Mouse (Mus musculus): ENCODE results near the gene Mink1. TPM values are rescaled to one million over a fixed set of nuclear protein-coding genes. Genes with fewer than 3 reads are reported as not detected.

The Mink1 gene
- polyA plus RNA-seq, 1 experiment from 2014 or later: 14.1 TPM

DNA sequence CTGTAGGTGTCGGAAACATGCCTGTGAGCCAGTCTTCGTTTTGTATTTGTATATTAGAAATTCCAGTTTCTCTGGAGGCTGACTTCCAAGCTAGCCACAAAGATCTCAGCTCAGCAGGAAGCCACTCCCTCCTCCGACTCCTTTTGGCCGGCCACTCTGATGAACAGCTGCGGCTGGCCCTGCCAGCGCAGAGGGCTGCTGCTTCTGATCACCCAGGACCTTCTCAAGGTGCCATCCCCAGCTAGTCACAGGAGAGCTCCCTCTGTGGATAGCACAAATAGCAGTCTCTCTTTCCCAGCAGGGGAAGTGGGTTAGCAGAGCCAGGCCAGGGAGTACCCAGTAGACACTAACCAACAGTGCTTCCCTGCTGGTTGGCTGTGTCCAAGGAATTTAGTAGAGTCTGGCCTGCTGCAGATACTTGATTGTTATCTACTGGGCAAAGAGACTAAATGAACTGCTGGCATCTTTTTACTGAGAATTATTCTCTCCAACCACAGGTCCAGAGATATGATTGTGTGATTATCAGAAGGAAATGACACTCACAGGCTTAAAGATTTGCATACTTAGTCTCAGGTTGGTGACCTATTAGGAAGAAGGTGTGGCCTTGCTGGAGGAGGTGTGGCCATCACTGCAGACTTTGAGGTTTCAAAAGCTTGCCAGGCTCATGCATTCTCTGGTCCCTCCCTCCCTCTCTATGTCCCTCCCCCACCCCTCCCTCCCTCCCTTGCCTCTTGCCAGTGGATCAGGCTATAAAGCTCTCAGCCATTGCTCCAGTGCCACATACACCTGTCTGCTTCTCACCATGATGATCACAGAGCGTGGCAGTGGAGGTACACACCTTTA is 59.5 kb downstream of the Mink1 start:
- ATAC-seq (ENCODE audit: insufficient number of reproducible peaks, low FRiP score, low TSS enrichment, low read depth): no peak
- H3K4me3 ChIP-seq: no peak overlapping the region
- H3K4me2 ChIP-seq: no peak overlapping the region
- 0 out of 2 replicates have a peak overlapping the region, but pooled peaks have one; percentile 11 for H3K27ac ChIP-seq
- no peak overlapping the region for H3K9ac ChIP-seq
- no peaks in the 10 kb centered on the region for H3K9me3 ChIP-seq
- H3K27me3 ChIP-seq: no peaks in the 10 kb centered on the region
- H3K4me1 ChIP-seq: no peaks in the 10 kb centered on the region
- 37% methylated on average over 7 of the region's 7 CpGs for WGBS
- no peaks in the 10 kb centered on the region for H3K36me3 ChIP-seq

DNA sequence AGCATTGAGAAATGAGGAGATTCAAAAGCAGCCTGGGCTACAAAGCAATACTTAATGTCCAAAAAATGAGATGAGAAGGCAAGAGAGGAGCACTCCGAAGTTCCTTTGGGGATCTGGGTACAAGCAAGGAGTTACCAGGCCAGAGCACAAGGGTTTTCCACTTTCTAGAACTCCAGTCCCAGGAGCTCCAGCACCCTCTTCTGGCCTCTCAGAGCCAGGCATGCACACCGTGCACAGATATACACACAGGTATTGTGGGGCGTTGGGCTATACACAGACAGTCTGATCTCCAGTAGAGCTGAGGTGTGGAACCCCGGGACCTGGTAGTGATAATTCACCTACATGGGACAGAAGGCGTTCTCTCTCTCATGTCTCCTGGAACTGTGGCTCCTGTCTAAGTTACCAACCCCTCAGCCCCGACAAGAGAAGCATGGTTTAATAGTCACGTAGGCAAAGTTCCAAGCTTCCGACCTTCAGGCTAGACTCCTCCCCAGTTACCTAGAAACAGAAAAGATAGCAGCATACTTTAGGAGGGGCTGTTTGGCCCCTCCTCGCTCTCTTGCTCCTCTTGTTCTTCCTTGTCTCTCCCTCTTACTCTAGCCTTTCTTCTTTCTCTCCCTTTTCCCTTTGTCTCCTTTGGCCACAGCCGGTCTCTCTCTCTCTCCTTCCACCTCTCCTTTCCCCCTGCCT is 60.5 kb downstream of the Mink1 start:
- WGBS: 77% methylated on average over 10 of the region's 10 CpGs
- Histone ChIP-seq H3K36me3 (no peaks in the 10 kb centered on the region), H3K4me2 (no peak overlapping the region), H3K9ac (no peak overlapping the region), H3K27ac (no peak overlapping the region), H3K4me3 (no peak overlapping the region), H3K4me1 (no peaks in the 10 kb centered on the region), H3K9me3 (no peaks in the 10 kb centered on the region), H3K27me3 (no peaks in the 10 kb centered on the region)
- ATAC-seq (ENCODE audit: insufficient number of reproducible peaks, low FRiP score, low TSS enrichment, low read depth): no peak

DNA sequence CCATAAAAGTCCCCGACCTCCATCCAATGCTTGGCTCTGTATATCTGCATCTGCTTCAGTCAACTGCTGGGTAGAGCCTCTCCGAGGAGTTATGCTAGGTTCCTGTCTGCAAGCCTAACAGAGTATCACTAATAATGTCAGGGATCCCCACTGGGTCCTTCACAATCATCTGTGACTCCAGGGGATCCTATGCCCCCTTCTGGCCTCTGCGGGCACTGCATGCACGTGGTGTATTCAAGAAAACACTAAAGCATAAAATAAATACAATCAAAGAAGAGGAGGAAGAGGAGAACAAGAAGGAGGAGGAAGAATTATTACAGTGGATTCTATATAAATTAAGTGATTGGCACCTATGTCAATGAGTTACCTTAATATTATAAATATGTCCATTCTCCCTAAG is 62.8 kb downstream of the Mink1 start:
- no peaks in the 10 kb centered on the region for H3K4me1 ChIP-seq
- no peak overlapping the region for H3K4me2 ChIP-seq
- no peak overlapping the region for H3K27ac ChIP-seq
- H3K27me3 ChIP-seq: no peaks in the 10 kb centered on the region
- no peak overlapping the region for H3K4me3 ChIP-seq
- ATAC-seq (ENCODE audit: insufficient number of reproducible peaks, low FRiP score, low TSS enrichment, low read depth): no peak
- 42% methylated on average over 4 of the region's 4 CpGs for WGBS
- H3K36me3 ChIP-seq: no peaks in the 10 kb centered on the region
- no peak overlapping the region for H3K9ac ChIP-seq
- H3K9me3 ChIP-seq: no peaks in the 10 kb centered on the region

GRCm38 (mm10) chr11:70626877-70627276 is 64.2 kb downstream of the Mink1 start:
- WGBS: 70% methylated on average over 4 of the region's 4 CpGs
- Histone ChIP-seq H3K36me3 (no peaks in the 10 kb centered on the region), H3K4me1 (no peaks in the 10 kb centered on the region), H3K4me2 (no peak overlapping the region), H3K9ac (no peak overlapping the region), H3K27me3 (no peaks in the 10 kb centered on the region), H3K4me3 (no peak overlapping the region), H3K27ac (no peak overlapping the region), H3K9me3 (no peaks in the 10 kb centered on the region)
- no peak for ATAC-seq (ENCODE audit: insufficient number of reproducible peaks, low FRiP score, low TSS enrichment, low read depth)

DNA sequence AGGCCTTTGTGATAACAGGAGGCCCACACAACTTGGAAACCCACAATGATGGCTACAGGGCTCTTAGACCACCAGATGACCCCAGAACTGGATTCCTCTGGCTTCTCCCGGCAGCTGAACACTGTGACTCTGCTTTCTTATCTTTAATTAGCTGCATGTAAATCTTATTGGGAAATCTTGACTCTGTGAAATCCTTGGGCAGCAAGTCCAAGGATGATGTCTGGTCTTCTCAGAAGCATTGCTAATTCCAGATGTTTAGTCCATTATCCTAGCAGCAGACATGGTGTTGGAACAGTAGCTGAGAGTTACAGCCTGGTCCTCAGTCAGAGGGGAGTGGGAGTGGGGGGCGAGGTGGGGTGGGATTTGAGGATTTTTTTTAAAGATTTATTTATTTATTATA is 65.8 kb downstream of the Mink1 start:
- Histone ChIP-seq H3K4me3 (no peak overlapping the region), H3K36me3 (no peaks in the 10 kb centered on the region), H3K4me2 (no peak overlapping the region), H3K9ac (no peak overlapping the region), H3K27ac (no peak overlapping the region), H3K27me3 (no peaks in the 10 kb centered on the region), H3K4me1 (no peaks in the 10 kb centered on the region), H3K9me3 (no peaks in the 10 kb centered on the region)
- ATAC-seq (ENCODE audit: insufficient number of reproducible peaks, low FRiP score, low TSS enrichment, low read depth): no peak
- WGBS: 70% methylated on average over 2 of the region's 2 CpGs

DNA sequence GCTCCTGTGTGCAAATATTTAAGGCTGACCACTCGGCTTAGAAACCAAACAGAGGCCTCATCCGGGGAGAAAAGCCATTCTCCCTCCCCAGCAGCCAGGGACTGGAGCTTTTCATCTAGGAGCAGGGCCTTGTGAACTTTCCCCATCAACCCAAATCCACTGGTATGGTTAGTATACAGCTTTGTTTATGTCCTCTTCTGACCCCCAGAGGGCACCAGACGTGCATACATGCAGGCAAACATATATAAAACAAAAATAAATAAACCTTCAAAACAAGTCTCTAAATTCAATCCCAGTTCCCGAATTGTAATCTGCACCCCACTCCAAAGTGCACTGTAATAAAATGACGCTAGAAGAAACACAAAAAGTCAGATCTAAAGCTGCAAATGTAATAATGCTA is 66.9 kb downstream of the Mink1 start:
- H3K9me3 ChIP-seq: no peaks in the 10 kb centered on the region
- no peak overlapping the region for H3K4me3 ChIP-seq
- no peak overlapping the region for H3K4me2 ChIP-seq
- no peak for ATAC-seq (ENCODE audit: insufficient number of reproducible peaks, low FRiP score, low TSS enrichment, low read depth)
- no peak overlapping the region for H3K27ac ChIP-seq
- no peak overlapping the region for H3K9ac ChIP-seq
- H3K4me1 ChIP-seq: no peaks in the 10 kb centered on the region
- 51% methylated on average over 5 of the region's 5 CpGs for WGBS
- no peaks in the 10 kb centered on the region for H3K36me3 ChIP-seq
- no peaks in the 10 kb centered on the region for H3K27me3 ChIP-seq

DNA sequence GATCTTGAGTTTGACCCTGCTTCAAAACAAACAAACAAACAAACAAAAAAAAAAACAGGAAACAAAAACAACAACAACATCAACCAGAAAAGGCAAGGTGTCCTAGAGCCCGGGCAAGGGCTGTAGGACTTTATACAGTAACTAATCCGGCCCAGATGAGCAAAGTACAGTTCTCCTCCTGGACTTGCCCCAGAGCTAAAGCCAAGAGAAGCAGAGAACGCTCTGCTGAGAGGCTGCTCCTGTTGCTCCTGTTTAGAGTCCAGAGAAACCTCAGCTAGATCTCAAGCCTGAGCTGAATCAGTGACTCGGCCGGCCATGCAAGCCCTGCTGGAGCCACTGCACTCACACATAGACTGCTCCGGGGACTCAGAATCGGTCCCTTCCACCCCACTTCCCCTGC is 67.4 kb downstream of the Mink1 start:
- Histone ChIP-seq H3K36me3 (no peaks in the 10 kb centered on the region), H3K27ac (no peak overlapping the region), H3K4me2 (no peak overlapping the region), H3K27me3 (no peaks in the 10 kb centered on the region), H3K9ac (no peak overlapping the region), H3K9me3 (no peaks in the 10 kb centered on the region), H3K4me1 (no peaks in the 10 kb centered on the region), H3K4me3 (no peak overlapping the region)
- no peak for ATAC-seq (ENCODE audit: insufficient number of reproducible peaks, low FRiP score, low TSS enrichment, low read depth)
- 69% methylated on average over 7 of the region's 7 CpGs for WGBS

DNA sequence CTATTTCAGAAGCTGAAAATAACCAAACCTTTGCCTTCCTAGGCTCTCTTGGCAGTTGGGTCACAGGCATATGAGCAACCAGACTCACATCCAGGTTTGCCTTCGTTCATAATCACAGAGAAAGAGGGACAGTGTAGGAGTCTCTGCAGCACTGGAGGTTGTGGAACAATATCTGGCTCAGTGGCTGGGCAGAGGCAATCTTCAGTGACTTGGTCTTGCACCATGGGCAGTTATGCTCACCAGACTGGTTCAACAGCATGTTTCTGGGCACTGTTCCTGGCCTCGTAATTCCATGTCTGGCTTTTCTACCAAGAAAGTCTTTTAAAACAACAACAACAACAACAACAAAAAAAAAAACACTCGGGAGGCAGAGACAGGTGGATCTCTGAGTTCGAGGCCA is 72.9 kb downstream of the Mink1 start:
- no peak for ATAC-seq (ENCODE audit: insufficient number of reproducible peaks, low FRiP score, low TSS enrichment, low read depth)
- 78% methylated on average over 4 of the region's 4 CpGs for WGBS
- H3K4me2 ChIP-seq: no peak overlapping the region
- H3K9ac ChIP-seq: no peak overlapping the region
- H3K36me3 ChIP-seq: no peaks in the 10 kb centered on the region
- no peaks in the 10 kb centered on the region for H3K9me3 ChIP-seq
- H3K27ac ChIP-seq: no peak overlapping the region
- no peaks in the 10 kb centered on the region for H3K27me3 ChIP-seq
- no peak overlapping the region for H3K4me3 ChIP-seq
- H3K4me1 ChIP-seq: no peaks in the 10 kb centered on the region

DNA sequence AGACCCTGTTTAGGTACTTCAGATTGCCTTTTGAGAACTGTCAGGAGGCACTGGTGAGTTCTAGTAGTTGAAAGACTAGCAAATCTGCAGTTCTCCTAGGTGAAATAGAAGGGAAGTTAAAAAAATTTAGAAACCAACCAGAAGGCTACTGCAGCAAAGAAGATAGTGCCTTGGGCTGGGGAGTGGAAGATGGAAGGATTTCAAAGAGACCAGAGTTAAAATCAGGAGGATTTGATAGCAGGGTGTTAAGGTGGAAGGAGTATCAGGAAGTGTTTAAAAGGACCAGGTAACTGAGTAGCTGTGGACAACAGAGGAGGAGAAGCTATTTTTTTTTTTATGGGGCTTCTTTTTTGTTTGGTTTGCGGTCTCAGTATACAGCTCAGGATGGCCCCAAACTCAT is 75.1 kb downstream of the Mink1 start:
- H3K27me3 ChIP-seq: no peaks in the 10 kb centered on the region
- H3K4me3 ChIP-seq: no peak overlapping the region
- ATAC-seq (ENCODE audit: insufficient number of reproducible peaks, low FRiP score, low TSS enrichment, low read depth): no peak
- no peak overlapping the region for H3K4me2 ChIP-seq
- H3K9me3 ChIP-seq: no peaks in the 10 kb centered on the region
- H3K4me1 ChIP-seq: no peaks in the 10 kb centered on the region
- no peak overlapping the region for H3K9ac ChIP-seq
- no peak overlapping the region for H3K27ac ChIP-seq
- 96% methylated on average over 1 of the region's 1 CpGs for WGBS
- H3K36me3 ChIP-seq: peaks cover under 1% of the 10 kb centered on the region; the same call in 1 of the 2 replicates

GRCm38 (mm10) chr11:70638293-70638692 is 75.6 kb downstream of the Mink1 start:
- WGBS: 84% methylated on average over 1 of the region's 1 CpGs
- Histone ChIP-seq H3K4me1 (no peaks in the 10 kb centered on the region), H3K27ac (no peak overlapping the region), H3K27me3 (no peaks in the 10 kb centered on the region), H3K4me2 (no peak overlapping the region), H3K9ac (no peak overlapping the region), H3K9me3 (no peaks in the 10 kb centered on the region), H3K4me3 (no peak overlapping the region), H3K36me3 (peaks cover 6% of the 10 kb centered on the region)
- no peak for ATAC-seq (ENCODE audit: insufficient number of reproducible peaks, low FRiP score, low TSS enrichment, low read depth)

GRCm38 (mm10) chr11:70638714-70639278 is 76.1 kb downstream of the Mink1 start, which contains the start of gene Gp1ba:
Gene Gp1ba, plus strand, starts transcription at chr11:70639122.
- ATAC-seq (ENCODE audit: insufficient number of reproducible peaks, low FRiP score, low TSS enrichment, low read depth): no peak
- 48% methylated on average over 5 of the region's 5 CpGs for WGBS
- H3K9me3 ChIP-seq: no peaks in the 10 kb centered on the region
- no peak within 1 kb of the TSS for H3K27ac ChIP-seq
- peaks cover 11% of the 10 kb centered on the region for H3K36me3 ChIP-seq
- H3K9ac ChIP-seq: no peak within 1 kb of the TSS
- H3K27me3 ChIP-seq: no peaks in the 10 kb centered on the region
- no peak within 1 kb of the TSS for H3K4me3 ChIP-seq
- no peaks in the 10 kb centered on the region for H3K4me1 ChIP-seq
- H3K4me2 ChIP-seq: no peak within 1 kb of the TSS

GRCm38 (mm10) chr11:70639976-70640375 is 77.3 kb downstream of the Mink1 start:
- WGBS: 82% methylated on average over 8 of the region's 8 CpGs
- no peak for ATAC-seq (ENCODE audit: insufficient number of reproducible peaks, low FRiP score, low TSS enrichment, low read depth)
- Histone ChIP-seq H3K4me3 (no peak overlapping the region), H3K36me3 (peaks cover 23% of the 10 kb centered on the region), H3K27me3 (no peaks in the 10 kb centered on the region), H3K4me1 (no peaks in the 10 kb centered on the region), H3K9me3 (no peaks in the 10 kb centered on the region), H3K9ac (no peak overlapping the region), H3K27ac (no peak overlapping the region), H3K4me2 (no peak overlapping the region)

All from limb, embryonic 15.5 days (tissue).